Mouse (Mus musculus) A20 (cell line): Measurements from ENCODE around the gene Adgrg2.

ENCODE experiments used
- DNase-seq: peaks from one replicate; pipeline ENCODE4 v3.0.0-alpha.2; 2011; ENCODE audit warnings: low read depth, low spot score

Adgrg2 gene

GRCm38 (mm10) chrX:160390464-160390956 lies at the start of gene Adgrg2:
Gene Adgrg2, plus strand, starts transcription at chrX:160390690.
- DNase-seq = no peak

GRCm38 (mm10) chrX:160350995-160351394 lies 39.5 kb upstream of the Adgrg2 start:
- no peak for DNase-seq

DNA sequence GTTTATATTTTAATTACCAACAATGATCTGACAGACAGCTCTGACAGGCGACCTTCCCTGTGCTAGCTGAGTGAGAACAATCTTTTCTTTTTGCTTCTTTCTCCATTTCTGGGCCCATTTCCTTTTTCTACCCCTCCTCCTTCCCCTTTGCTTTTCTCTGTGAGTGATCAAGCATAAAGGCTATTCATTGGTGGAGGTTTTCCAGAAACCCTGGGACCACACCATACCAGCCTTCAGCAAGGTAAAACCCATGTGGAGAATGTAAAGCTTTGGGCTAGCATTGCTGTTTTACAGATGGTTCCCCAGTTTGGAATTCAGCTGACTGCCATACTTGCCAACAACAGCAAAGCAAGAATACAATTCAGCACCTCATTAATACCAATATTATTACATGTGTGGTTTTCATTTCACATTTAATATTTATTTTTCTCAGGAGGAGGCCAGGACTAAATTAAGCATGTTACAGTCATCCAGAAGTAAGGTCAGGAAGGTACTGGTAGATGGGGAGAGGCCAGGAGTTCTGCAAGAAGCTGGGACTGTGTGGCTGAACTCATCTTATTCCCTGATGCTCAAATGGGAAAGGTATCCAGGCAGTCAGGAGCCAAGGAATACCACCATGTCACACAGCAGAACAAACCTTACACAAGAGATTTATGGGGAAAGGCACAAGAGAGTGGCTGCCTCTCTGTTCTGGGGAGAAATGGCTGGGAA lies 38.4 kb upstream of the Adgrg2 start:
- DNase-seq = peak; percentile 1

DNA sequence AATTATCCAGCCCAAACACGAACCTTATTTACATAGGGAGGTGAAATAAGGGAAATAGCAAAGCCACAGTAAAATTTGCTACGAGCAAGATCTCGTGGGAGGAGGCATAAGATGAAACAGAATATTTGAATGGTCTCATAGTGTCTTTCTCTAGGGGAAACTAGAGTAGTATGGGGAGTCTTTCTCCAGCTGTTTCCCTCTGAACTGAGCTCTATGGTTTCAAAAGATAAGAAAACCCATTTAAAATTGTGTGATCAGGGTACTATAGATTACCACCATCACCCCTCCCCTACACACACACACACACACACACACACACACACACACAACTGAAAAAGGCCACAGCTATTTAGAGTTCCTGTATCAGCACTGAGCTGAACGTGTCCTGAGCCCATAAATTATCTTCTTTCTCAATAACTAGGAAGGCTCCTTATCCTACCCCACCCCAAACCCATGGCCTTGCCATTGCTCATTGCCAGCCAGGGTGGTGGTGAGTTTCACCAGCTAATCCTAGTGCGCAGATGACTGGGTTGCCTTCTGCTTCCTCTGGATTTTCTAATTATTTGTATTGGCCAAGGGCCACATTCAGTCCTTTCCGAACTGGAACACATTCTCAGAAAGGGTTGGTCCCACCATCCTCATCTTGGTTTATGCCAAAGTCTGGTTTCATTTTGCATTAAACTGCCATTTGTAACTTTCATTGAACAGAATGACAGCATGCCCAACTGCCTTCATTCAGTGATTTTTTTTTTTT lies 5.6 kb upstream of the Adgrg2 start:
- DNase-seq = no peak

DNA sequence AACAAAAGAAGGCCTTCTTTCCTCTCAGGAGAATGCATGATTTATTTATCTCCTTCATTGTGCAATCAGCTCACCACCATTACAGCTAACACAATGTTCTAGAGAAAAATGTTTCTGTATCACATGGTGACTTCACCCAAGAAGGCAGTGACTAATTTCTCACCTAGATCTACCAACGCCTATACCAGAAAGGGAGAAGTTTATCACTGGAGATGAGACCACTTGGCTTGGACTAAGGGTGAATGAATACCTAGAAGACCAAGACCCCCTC lies 5.1 kb upstream of the Adgrg2 start:
- DNase-seq = no peak

DNA sequence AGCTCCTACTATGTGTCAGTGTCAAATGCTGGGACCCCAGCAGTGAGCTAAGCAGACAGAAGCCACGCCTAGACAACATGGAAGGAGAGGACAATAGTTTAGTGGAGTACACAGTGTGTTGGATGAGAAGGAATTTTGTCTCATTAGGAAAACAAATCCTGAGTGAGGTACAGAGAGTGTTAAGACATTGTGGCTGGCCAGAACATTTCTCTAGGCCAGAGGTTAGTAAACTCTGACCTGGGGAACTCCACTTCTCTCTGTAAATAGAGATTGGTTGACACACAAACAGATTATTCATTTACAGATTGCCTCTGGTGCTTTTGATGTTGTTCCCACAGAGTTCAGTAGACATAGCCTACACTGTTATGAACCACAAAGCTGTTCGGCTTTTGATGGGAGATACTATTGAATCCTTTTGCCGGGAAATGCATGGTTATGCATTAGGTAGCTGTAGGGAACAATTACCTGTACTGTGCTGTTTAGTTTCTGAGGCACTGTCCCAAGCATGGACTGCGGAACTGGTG lies 22.5 kb downstream of the Adgrg2 start:
- DNase-seq = no peak

- DNase-seq = no peak
Observed at GRCm38 (mm10) chrX:160413881-160414395, 23.4 kb downstream of the Adgrg2 start.

DNA sequence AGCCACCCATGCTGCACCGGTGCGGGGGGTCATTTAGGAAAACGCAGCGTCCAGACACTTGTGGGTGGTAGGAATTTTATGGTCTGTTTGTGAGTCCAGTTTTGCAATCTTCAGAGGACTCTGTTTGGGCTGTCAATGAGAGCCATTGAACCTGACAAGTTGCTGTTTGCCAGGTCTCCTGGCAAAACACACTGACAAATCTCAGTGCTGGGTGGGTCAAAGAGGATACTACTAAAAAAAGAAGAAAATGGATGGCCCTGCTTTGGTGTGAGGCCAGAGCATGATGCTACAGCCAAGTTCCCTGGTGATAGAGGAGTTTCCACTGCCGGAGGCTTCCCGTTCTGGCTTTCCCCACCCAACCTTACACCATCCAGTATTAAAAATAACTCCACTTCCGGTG lies 27.9 kb downstream of the Adgrg2 start:
- DNase-seq = no peak

DNA sequence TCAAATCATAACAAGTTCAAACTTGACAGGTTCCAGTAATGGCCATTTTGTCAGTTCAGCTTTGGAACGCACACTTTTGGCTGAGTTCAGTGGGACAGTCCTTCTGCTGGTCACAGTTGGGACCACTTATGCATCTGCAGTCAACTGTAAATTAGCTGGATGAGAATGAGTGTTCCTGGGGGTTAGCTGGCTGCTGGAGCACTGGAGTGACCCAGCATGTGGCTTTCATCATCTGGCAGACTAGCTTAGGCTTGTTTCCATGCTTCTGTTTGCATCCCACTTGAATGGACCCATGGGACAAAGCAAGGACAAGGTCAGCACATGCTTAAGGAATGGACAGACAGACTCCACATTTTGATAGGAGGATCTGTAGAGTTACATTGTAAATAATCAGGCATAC lies 33.2 kb downstream of the Adgrg2 start:
- DNase-seq = no peak

- no peak for DNase-seq
Observed at GRCm38 (mm10) chrX:160426486-160426885, 36.0 kb downstream of the Adgrg2 start.

GRCm38 (mm10) chrX:160426930-160427329 lies 36.4 kb downstream of the Adgrg2 start:
- DNase-seq = no peak

DNA sequence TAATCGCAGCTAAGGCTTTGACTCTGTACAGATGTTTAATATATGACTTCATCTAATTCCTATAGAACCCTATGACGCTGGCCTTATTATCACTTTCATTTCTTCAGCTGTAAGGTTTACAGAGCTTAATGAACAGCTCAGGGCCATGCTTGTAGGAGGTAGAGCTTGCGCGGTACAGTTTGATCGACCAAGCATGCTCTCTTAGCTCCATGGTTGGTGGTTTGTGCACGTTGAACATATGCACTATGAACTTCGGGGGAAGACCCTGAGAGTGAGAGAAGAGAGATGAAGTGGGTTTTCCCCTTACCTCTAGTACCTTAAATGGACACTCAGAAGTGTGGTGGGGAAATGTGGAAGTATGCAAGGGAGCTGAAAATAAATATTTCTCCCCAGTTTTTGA lies 41.7 kb downstream of the Adgrg2 start:
- DNase-seq = peak; percentile 21

DNA sequence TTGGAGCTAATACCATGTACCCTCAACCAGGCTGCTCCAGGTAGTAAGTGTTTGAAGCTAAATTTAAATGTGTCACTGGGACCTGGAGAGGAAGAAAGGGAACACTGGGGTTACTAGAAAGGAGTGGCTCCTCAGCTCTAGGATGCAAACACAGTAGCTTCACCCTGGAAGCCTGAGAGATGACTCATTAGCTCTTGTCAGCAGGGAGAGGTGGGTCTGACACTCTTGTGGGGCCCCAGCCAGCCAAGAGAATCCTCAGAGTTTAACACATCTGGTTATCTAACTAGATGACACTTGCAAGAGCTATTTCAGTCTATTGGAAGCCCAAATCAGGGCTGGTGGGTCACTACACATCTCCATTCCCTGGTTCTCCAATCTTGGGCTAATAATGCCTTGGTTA lies 50.8 kb downstream of the Adgrg2 start:
- no peak for DNase-seq

DNA sequence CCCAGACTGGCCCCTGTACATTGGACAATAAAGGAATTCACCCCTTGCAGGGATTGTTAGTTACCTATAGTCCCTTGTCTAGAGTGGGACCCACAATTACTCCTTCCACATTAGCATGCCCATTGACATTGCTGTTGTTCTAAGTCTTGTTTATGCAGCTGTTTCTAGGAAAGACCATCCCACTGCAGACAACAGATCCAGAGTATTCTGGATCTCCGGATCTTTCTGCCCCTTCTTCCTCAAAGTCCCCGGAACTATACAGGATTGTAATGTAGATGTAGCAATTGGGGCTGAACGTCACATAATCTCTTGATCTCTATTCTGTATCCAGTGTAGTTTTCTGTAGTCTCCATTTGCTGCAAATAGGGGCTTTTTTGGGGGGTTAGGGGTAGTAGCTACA lies 57.9 kb downstream of the Adgrg2 start:
- DNase-seq = no peak

- DNase-seq = peak; percentile 4
Observed at GRCm38 (mm10) chrX:160449363-160449762, 58.9 kb downstream of the Adgrg2 start.

DNA sequence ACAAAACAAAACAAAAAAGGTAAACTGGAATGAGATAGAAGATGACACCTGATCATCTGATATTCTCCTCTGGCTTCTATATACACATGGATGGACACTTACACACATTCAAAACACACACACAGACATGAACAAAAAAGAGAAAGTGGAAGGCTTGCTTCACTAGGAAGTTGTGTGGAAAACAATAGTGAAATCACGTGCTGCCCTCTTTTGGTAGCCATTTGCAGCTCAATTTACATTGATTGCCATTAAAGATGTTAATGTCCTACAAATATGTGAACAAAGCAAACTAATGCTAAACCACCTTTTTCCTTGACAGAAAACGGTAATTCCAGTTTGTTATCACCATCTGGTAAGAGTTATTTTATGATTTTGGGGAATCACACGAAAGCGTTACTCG lies 65.2 kb downstream of the Adgrg2 start:
- peak; percentile 5 for DNase-seq

DNA sequence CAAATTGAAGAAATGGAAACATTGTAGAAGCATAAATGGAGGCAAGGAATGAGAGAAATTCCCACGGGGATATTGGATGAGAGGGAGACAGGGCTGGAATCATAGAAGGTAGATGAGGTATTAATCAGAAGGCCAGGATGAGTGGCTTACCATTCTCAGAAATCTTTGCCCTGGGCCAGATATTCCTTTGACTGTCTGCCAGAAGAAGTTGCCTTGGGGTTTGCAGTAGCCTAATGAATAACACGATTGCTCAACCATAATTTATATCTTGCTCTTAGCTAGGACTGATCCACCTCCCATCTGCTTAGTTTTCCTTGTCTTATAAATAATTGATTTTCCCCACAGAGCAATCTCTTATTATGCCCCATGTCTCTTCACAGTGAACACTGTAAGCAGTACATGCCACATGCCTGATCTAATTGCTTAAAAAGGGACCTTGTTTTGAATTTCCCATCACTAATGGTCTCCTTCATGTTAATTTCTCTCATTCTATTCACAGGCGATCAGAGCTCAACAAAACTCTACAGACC lies 80.8 kb downstream of the Adgrg2 start:
- DNase-seq = no peak

GRCm38 (mm10) chrX:160489784-160490183 lies 99.3 kb downstream of the Adgrg2 start:
- no peak for DNase-seq

GRCm38 (mm10) chrX:160494333-160494732 lies 103.8 kb downstream of the Adgrg2 start:
- DNase-seq = no peak

GRCm38 (mm10) chrX:160494921-160495320 lies 104.4 kb downstream of the Adgrg2 start:
- no peak for DNase-seq

DNA sequence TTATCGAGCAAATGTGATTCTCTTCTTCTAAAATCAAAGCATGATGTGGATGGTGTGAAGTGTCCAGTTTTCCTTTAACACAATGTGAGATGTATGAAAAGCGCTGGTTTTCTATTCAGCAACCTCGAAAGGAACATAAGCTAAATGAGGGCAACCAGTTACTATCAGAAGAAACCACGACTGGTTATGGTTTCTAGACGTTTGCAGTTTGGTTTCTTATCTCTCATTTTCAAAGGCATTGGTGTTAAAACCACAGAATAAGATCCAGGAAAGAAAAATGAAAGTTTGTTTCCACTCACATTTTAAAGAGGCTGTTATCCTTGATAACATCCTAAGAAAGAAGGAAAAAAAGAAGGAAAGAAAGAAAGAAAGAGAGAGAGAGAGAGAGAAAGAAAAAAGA lies 106.0 kb downstream of the Adgrg2 start:
- no peak for DNase-seq

DNA sequence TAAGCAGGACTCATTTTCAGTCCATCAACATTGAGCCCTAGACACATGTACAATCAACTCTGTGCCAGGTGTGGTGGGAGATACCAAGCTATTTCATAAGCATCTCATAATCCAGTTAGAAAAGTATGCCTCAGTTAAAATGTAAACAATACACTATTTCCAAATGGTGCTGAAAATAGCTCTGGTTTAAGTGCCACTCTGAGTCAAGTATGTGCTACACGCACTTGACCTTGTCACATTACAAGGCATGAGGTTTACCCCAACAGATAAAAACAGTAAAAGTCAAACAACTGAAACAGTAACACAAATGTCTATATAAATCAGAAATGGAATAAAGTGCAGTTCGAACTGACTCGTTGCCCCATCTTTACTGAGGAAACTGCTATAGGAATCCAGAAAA lies 110.6 kb downstream of the Adgrg2 start:
- no peak for DNase-seq

- no peak for DNase-seq
Observed at GRCm38 (mm10) chrX:160501687-160502047, 111.2 kb downstream of the Adgrg2 start.
